Mouse (Mus musculus): ENCODE results near the gene 1110059E24Rik.
"Not testable (repeated sequence)": the region's sequence is repeated elsewhere in the genome, so short reads cannot be mapped to it uniquely, and the experiment has no call there.

Gene 1110059E24Rik

GRCm38 (mm10) chr19:21603836-21604235, 48.9 kb downstream of the 1110059E24Rik start:
- peak; percentile 41 for DNase-seq (ENCODE audit: low read depth, low spot score)
- H3K27me3 ChIP-seq (ENCODE audit: control insufficient read depth, insufficient read depth, low read length, poor library complexity, severe bottlenecking) = no peaks in the 10 kb centered on the region; the same call in 1 of the 2 replicates
- peaks cover 3% of the 10 kb centered on the region for H3K36me3 ChIP-seq (ENCODE audit: control insufficient read depth, insufficient read depth, low read length, poor library complexity, severe bottlenecking)

- H3K36me3 ChIP-seq (ENCODE audit: control insufficient read depth, insufficient read depth, low read length, poor library complexity, severe bottlenecking) = peaks cover 6% of the 10 kb centered on the region; the same call in 1 of the 2 replicates
- DNase-seq (ENCODE audit: low read depth, low spot score) = no peak
- no peaks in the 10 kb centered on the region for H3K27me3 ChIP-seq (ENCODE audit: control insufficient read depth, insufficient read depth, low read length, poor library complexity, severe bottlenecking)
These were observed 51.2 kb downstream of the 1110059E24Rik start for GRCm38 (mm10) chr19:21601541-21602101.

GRCm38 (mm10) chr19:21598659-21599352, 54.0 kb downstream of the 1110059E24Rik start:
- no peak for DNase-seq (ENCODE audit: low read depth, low spot score)
- H3K27me3 ChIP-seq (ENCODE audit: control insufficient read depth, insufficient read depth, low read length, poor library complexity, severe bottlenecking) = no peaks in the 10 kb centered on the region
- peaks cover 14% of the 10 kb centered on the region for H3K36me3 ChIP-seq (ENCODE audit: control insufficient read depth, insufficient read depth, low read length, poor library complexity, severe bottlenecking)

GRCm38 (mm10) chr19:21594676-21595075, 58.1 kb downstream of the 1110059E24Rik start:
- DNase-seq (ENCODE audit: low read depth, low spot score) = no peak
- H3K27me3 ChIP-seq (ENCODE audit: control insufficient read depth, insufficient read depth, low read length, poor library complexity, severe bottlenecking) = no peaks in the 10 kb centered on the region
- peaks cover 16% of the 10 kb centered on the region for H3K36me3 ChIP-seq (ENCODE audit: control insufficient read depth, insufficient read depth, low read length, poor library complexity, severe bottlenecking)

- H3K27me3 ChIP-seq (ENCODE audit: control insufficient read depth, insufficient read depth, low read length, poor library complexity, severe bottlenecking); DNase-seq (ENCODE audit: low read depth, low spot score): not testable (repeated sequence)
These were observed 60.6 kb downstream of the 1110059E24Rik start for GRCm38 (mm10) chr19:21592216-21592615.

GRCm38 (mm10) chr19:21589888-21590287, 62.9 kb downstream of the 1110059E24Rik start:
- Histone ChIP-seq H3K27me3 (ENCODE audit: control insufficient read depth, insufficient read depth, low read length, poor library complexity, severe bottlenecking) (no peaks in the 10 kb centered on the region), H3K36me3 (ENCODE audit: control insufficient read depth, insufficient read depth, low read length, poor library complexity, severe bottlenecking) (peaks cover 12% of the 10 kb centered on the region)
- DNase-seq (ENCODE audit: low read depth, low spot score) = no peak

More at GRCm38 (mm10) chr19:21592216-21592615, 60.6 kb downstream of the 1110059E24Rik start:
- peaks cover 18% of the 10 kb centered on the region for H3K36me3 ChIP-seq (ENCODE audit: control insufficient read depth, insufficient read depth, low read length, poor library complexity, severe bottlenecking)

GRCm38 (mm10) chr19:21587593-21587992, 65.2 kb downstream of the 1110059E24Rik start:
- Histone ChIP-seq H3K36me3 (ENCODE audit: control insufficient read depth, insufficient read depth, low read length, poor library complexity, severe bottlenecking) (peaks cover 7% of the 10 kb centered on the region), H3K27me3 (ENCODE audit: control insufficient read depth, insufficient read depth, low read length, poor library complexity, severe bottlenecking) (no peaks in the 10 kb centered on the region)
- no peak for DNase-seq (ENCODE audit: low read depth, low spot score)

- H3K36me3 ChIP-seq (ENCODE audit: control insufficient read depth, insufficient read depth, low read length, poor library complexity, severe bottlenecking) = peaks cover 6% of the 10 kb centered on the region
- DNase-seq (ENCODE audit: low read depth, low spot score) = no peak
- no peaks in the 10 kb centered on the region for H3K27me3 ChIP-seq (ENCODE audit: control insufficient read depth, insufficient read depth, low read length, poor library complexity, severe bottlenecking)
These were observed 66.2 kb downstream of the 1110059E24Rik start for GRCm38 (mm10) chr19:21586546-21586945.

- peak; percentile 32 for DNase-seq (ENCODE audit: low read depth, low spot score)
- Histone ChIP-seq H3K36me3 (ENCODE audit: control insufficient read depth, insufficient read depth, low read length, poor library complexity, severe bottlenecking) (peaks cover 6% of the 10 kb centered on the region), H3K27me3 (ENCODE audit: control insufficient read depth, insufficient read depth, low read length, poor library complexity, severe bottlenecking) (no peaks in the 10 kb centered on the region)
These were observed 66.9 kb downstream of the 1110059E24Rik start for GRCm38 (mm10) chr19:21585868-21586267.

- DNase-seq (ENCODE audit: low read depth, low spot score) = no peak
- Histone ChIP-seq H3K36me3 (ENCODE audit: control insufficient read depth, insufficient read depth, low read length, poor library complexity, severe bottlenecking) (peaks cover 3% of the 10 kb centered on the region), H3K27me3 (ENCODE audit: control insufficient read depth, insufficient read depth, low read length, poor library complexity, severe bottlenecking) (no peaks in the 10 kb centered on the region)
These were observed 68.8 kb downstream of the 1110059E24Rik start for GRCm38 (mm10) chr19:21583986-21584385.

GRCm38 (mm10) chr19:21583523-21583984, 69.2 kb downstream of the 1110059E24Rik start:
- H3K27me3 ChIP-seq (ENCODE audit: control insufficient read depth, insufficient read depth, low read length, poor library complexity, severe bottlenecking) = no peaks in the 10 kb centered on the region
- peak; percentile 92 for DNase-seq (ENCODE audit: low read depth, low spot score)
- peaks cover 3% of the 10 kb centered on the region; the same call in 1 of the 2 replicates for H3K36me3 ChIP-seq (ENCODE audit: control insufficient read depth, insufficient read depth, low read length, poor library complexity, severe bottlenecking)

GRCm38 (mm10) chr19:21581404-21581803, 71.4 kb downstream of the 1110059E24Rik start:
- Histone ChIP-seq H3K36me3 (ENCODE audit: control insufficient read depth, insufficient read depth, low read length, poor library complexity, severe bottlenecking) (no peaks in the 10 kb centered on the region), H3K27me3 (ENCODE audit: control insufficient read depth, insufficient read depth, low read length, poor library complexity, severe bottlenecking) (no peaks in the 10 kb centered on the region)
- no peak for DNase-seq (ENCODE audit: low read depth, low spot score)

- Histone ChIP-seq H3K27me3 (ENCODE audit: control insufficient read depth, insufficient read depth, low read length, poor library complexity, severe bottlenecking) (no peaks in the 10 kb centered on the region), H3K36me3 (ENCODE audit: control insufficient read depth, insufficient read depth, low read length, poor library complexity, severe bottlenecking) (no peaks in the 10 kb centered on the region)
These were observed 72.9 kb downstream of the 1110059E24Rik start for GRCm38 (mm10) chr19:21579896-21580295.

GRCm38 (mm10) chr19:21577443-21577842, 75.3 kb downstream of the 1110059E24Rik start:
- no peak for DNase-seq (ENCODE audit: low read depth, low spot score)
- H3K27me3 ChIP-seq (ENCODE audit: control insufficient read depth, insufficient read depth, low read length, poor library complexity, severe bottlenecking) = no peaks in the 10 kb centered on the region

More at GRCm38 (mm10) chr19:21579896-21580295, 72.9 kb downstream of the 1110059E24Rik start:
- no peak for DNase-seq (ENCODE audit: low read depth, low spot score)

GRCm38 (mm10) chr19:21571986-21572385, 80.8 kb downstream of the 1110059E24Rik start:
- Histone ChIP-seq H3K36me3 (ENCODE audit: control insufficient read depth, insufficient read depth, low read length, poor library complexity, severe bottlenecking) (no peaks in the 10 kb centered on the region), H3K27me3 (ENCODE audit: control insufficient read depth, insufficient read depth, low read length, poor library complexity, severe bottlenecking) (no peaks in the 10 kb centered on the region)
- no peak for DNase-seq (ENCODE audit: low read depth, low spot score)

More at GRCm38 (mm10) chr19:21577443-21577842, 75.3 kb downstream of the 1110059E24Rik start:
- H3K36me3 ChIP-seq (ENCODE audit: control insufficient read depth, insufficient read depth, low read length, poor library complexity, severe bottlenecking) = no peaks in the 10 kb centered on the region

Measured in splenic B cell, adult 2 months (primary cell).